Mouse (Mus musculus) lung, adult 2 months (tissue): Measurements from ENCODE around the gene Dnah14. TPM values are rescaled to one million over a fixed set of nuclear protein-coding genes. Genes with fewer than 3 reads are reported as not detected.

Experiments
- DNase-seq: peaks from one replicate; pipeline ENCODE4 v3.0.0; 2022
- H3K4me1 ChIP-seq: fragments of 200-500 bp; 2 replicates; pipeline ENCODE4 v1.6.1; 2011; ENCODE audit warnings: low read length; ENCODE audit not compliant: control insufficient read depth, insufficient read depth
- H3K4me3 ChIP-seq: fragments of 200-500 bp; replicated peaks from 2 replicates; pipeline ENCODE3; 2011; ENCODE audit warnings: low read depth, mild to moderate bottlenecking, control low read depth, low read length; ENCODE audit errors: extremely low read depth
- CTCF ChIP-seq: fragments of 200-500 bp; IDR thresholded peaks from 2 replicates; pipeline ENCODE4 v1.5.1; 2011; ENCODE audit warnings: mild to moderate bottlenecking, low read length, control low read depth; ENCODE audit not compliant: insufficient read depth
- POLR2A ChIP-seq: fragments of 200-500 bp; IDR thresholded peaks from 2 replicates; pipeline ENCODE4 v1.6.1; 2011; ENCODE audit warnings: low read depth, mild to moderate bottlenecking, control low read depth, low read length, borderline replicate concordance; ENCODE audit errors: extremely low read depth
- WGBS: fragments of 180-500 bp; shearing (Covaris S2); methylation state at CpG from one replicate; pipeline ENCODE4 v1.1.7; 2018; 5-methylcytosine and 5-hydroxymethylcytosine counted together
- polyA plus RNA-seq: library from polyadenylated mRNA; depleted of rRNA; stranded (reverse); fragments of >200 nt; gene quantifications from 2 replicates; pipeline ENCODE4 v1.2.3, GENCODE M21; 2012

Gene Dnah14
- polyA plus RNA-seq, 1 experiment: 0.05 TPM

DNA sequence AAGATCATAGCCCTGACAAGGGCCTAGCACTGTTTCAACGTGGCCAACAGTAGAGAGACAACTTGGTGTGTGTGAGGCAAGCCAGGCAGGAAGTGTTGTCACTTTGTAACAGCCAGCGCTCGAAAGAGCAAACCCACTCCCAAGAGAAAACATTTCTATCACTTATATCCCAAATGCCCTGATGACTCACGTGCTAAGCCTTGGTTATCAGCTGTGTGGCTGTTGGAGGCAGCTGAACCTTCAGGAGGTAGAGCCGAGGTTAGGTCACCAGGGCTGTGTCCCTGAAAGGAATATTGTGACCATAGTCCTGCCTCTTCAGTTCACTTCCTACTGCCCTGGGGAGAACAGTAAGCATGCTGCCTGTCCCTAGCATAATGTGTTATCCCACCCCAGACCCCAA lies 25.5 kb upstream of the Dnah14 start:
- Histone ChIP-seq H3K4me3 (no peak overlapping the region), H3K4me1 (no peaks in the 10 kb centered on the region)
- TF ChIP-seq CTCF: no peak
- TF ChIP-seq POLR2A: no peak
- DNase-seq: no peak
- WGBS: 41% methylated on average over 5 of the region's 5 CpGs

DNA sequence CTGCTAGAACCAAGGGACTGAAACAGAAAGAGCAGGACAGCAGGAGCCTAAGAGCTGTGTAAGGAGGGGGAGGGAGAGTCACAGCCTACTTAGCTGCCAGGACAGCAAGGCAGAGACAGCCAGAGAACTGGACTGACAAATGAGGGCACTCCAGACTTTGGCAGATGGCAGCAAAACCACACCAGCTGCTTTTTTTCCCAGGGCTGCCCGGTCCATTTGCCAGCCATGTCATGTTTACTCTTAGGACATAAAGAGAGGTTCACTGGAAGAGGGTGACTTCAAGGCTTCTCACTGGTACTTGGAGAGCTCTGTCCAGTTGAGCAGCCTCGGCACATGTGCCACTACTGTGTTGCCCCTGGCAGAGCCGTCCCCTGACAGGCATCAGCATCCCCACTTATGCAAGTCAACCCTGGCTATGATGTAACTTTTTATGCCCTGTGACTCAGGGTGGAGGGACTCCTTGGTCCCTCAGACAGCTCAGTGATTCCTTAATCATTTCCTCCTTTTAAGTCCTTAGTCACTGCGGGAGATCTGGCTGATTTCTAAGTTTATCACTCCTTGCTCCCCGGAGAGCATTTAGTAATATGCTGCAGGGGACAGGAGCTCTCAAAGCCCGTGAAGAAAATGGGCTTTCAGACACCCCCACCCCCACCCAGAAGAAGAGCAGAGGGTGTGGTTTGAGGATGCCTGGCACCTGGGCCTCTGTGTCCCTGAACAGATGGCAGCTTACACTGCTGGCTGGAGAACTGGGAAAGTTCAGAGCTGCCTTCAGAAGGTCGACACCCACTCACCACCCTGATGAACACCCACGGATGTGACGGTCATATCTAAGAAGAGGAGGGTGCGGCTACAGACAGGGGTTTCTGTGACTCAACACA lies 23.6 kb upstream of the Dnah14 start:
- 32% methylated on average over 10 of the region's 10 CpGs for WGBS
- no peak for DNase-seq
- Histone ChIP-seq H3K4me1 (no peaks in the 10 kb centered on the region), H3K4me3 (no peak overlapping the region)
- no peak for TF ChIP-seq CTCF
- no peak for TF ChIP-seq POLR2A

DNA sequence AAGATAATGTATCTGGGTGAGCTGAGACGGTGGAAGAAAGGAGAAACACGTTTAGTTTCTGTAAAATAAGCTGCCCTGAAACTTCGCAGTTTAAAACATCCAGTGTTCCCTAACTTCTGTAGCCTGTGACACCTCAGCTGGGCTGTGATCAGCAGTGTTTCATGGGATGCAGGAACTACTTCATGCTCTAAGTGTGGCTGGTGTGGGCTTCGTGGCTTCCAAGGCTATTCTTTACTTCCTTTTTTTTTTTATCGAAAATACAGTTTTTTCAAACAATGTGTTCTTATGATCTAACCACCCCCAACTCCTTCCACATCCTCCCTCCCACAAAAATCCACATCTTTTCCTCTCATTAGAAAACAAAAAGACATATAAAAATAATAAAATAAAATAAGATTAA lies 20.9 kb upstream of the Dnah14 start:
- TF ChIP-seq POLR2A (no peak), CTCF (no peak)
- H3K4me1 ChIP-seq: no peaks in the 10 kb centered on the region
- DNase-seq: no peak
- WGBS: 57% methylated on average over 5 of the region's 5 CpGs
- H3K4me3 ChIP-seq: no peak overlapping the region

DNA sequence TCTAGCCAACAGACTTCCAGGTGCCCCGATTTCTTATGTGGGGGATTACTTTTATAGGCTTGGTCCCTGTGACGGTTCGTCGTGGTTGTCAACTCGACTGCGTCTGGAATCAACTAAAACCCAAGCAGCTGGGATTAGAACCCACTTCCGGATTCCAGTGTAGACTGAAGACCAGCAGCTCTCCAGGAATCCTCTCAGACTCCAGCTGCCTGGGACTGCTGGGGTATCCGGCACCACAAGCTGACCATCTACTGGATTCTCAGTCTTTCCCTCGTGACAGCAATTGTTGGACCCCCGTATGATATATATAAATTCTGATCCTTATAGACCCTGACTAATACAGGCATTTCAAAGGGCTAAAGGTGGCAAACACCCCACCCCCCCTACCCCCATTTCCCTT lies 16.7 kb upstream of the Dnah14 start:
- no peak overlapping the region for H3K4me3 ChIP-seq
- no peak for DNase-seq
- no peaks in the 10 kb centered on the region for H3K4me1 ChIP-seq
- 79% methylated on average over 10 of the region's 10 CpGs for WGBS
- TF ChIP-seq POLR2A (no peak), CTCF (no peak)

DNA sequence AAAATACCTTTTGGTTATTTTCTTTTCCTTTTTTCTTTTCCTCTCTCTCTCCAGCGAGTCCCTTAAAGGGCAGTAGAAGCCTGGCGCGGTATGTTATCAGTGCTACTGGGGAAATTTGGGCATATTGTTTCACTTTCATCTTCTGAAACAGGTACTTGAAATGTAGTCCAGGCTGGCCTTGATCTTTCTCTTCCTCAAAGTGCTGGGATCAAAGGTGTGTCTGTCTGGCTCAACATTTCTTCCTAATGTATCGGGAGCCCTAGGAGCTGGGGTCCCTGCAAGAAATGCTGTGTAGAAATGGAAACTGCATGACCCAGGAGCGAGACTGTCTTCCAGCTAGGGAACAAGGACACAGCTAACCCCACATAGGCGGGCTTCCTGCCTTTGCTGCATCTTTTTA lies 16.0 kb upstream of the Dnah14 start:
- Histone ChIP-seq H3K4me1 (no peaks in the 10 kb centered on the region), H3K4me3 (no peak overlapping the region)
- DNase-seq: no peak
- no peak for TF ChIP-seq POLR2A
- TF ChIP-seq CTCF: no peak
- WGBS: 78% methylated on average over 6 of the region's 6 CpGs

DNA sequence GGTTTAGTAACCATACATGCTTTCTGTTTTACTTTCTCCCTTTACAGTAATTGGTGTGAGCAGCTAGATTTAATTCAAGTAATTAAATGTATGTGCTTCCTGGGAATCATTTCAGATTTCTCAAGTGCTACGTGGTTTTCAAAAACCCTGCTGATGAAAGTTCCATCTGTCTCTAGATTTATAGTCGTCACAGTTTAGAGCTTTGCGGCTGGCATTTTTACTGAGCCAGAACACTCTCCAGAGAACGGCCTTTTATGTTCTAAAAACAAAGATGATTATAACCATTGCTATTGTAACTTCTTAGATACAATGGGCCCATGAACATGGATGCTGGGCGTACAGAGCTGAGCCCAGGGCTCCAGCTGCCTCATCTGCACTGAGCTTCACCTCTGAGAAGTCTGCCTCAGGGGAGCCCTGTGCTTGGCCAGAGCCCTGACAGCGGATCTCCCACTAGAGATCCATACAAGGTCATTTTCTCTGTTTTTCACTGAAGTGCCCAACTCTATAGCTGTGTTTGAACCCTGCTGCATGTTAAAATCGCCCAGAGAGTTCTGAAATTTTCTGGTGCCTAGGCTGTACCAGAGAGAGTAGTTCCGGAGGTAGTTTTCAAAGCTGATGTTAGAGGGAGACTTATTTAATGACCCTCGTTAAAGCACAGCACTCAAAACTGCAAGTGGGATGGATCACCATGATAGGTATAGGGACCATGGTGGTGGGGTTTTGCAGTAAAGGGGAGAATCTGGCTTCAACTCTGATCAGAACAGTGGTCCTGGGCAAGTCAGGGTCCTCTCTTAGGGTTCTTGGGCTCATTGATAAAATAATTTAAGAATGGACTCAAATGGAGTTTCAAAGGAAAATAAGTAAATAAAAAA lies 15.2 kb upstream of the Dnah14 start:
- Histone ChIP-seq H3K4me1 (no peaks in the 10 kb centered on the region), H3K4me3 (no peak overlapping the region)
- WGBS: 75% methylated on average over 9 of the region's 9 CpGs
- DNase-seq: no peak
- TF ChIP-seq POLR2A (no peak), CTCF (no peak)

DNA sequence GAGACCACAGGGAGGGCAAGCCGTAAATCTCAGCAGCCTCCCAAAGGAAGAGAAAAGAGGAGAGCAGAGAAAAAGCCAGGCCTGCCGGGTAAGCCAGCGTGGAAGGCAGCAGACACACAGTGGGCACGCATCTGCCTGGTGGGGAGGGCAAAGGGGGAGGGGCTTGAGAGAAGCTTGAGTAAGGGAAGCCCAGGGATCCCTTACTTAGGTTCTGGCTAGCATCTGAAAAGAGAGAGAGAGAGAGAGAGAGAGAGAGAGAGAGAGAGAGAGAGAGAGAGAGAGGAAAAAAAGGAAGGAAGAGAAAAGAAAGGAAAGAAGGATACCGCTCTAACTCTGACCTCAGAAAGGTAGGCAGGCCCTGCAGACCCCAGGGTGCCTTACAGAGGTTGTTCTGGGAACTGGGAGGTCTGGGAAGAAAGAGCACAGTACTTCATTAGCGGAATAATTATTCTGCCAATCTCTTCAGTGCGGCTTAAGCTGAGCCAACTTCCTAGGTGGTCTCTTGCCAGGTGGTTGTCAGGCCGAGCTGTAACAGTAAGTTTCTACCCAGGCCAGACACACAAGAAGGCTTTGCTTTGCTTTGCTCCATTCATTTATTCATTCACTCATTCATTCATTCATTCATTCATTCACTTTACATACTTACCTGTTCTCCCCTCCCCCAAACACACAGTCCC lies 14.5 kb upstream of the Dnah14 start:
- DNase-seq: no peak
- Histone ChIP-seq H3K4me3 (no peak overlapping the region), H3K4me1 (no peaks in the 10 kb centered on the region)
- 52% methylated on average over 8 of the region's 8 CpGs for WGBS
- TF ChIP-seq CTCF: no peak
- no peak for TF ChIP-seq POLR2A

DNA sequence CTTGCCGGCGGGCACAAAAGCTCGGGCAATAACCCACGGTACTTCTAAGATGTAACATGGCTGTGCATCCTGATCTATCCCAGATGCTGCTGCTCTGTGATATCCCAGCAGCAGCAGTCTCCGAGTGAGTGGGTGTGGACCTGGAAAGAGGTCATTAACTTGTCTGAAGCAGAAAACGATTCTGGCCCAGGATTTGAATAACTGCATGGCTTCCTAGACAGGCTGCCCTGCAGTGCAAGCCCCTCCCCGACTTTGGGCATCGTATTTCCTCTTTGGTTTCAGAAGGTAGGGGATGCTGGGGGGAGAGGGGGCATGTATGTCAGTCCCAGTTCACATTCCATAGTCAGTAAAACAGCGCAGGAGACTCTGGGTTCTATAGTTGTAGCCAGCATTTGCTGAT lies 6.9 kb upstream of the Dnah14 start:
- no peak for TF ChIP-seq CTCF
- TF ChIP-seq POLR2A: no peak
- H3K4me3 ChIP-seq: no peak overlapping the region
- H3K4me1 ChIP-seq: no peaks in the 10 kb centered on the region
- WGBS: 67% methylated on average over 9 of the region's 9 CpGs
- no peak for DNase-seq

DNA sequence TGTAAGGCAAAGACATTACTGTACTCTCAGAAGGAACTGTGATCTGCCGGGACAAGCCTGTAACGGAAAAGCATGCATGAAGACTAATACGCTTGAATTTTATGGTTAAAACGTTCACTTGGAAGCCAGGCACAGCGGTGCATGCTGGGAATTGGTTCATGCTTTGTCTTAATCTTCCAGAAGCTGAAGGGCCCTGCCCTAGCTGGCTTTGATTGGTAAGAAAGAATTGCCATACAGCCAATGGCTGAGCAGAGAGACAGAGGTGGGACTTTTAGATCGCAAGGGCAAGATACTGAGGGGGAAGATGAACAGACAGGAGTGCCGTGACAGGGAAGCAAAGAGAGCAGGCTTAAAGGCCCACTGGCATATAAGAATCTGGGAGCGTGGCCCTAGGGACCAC lies 6.8 kb downstream of the Dnah14 start:
- no peak overlapping the region for H3K4me3 ChIP-seq
- WGBS: 63% methylated on average over 8 of the region's 8 CpGs
- DNase-seq: no peak
- no peak for TF ChIP-seq POLR2A
- TF ChIP-seq CTCF: no peak
- H3K4me1 ChIP-seq: no peaks in the 10 kb centered on the region

DNA sequence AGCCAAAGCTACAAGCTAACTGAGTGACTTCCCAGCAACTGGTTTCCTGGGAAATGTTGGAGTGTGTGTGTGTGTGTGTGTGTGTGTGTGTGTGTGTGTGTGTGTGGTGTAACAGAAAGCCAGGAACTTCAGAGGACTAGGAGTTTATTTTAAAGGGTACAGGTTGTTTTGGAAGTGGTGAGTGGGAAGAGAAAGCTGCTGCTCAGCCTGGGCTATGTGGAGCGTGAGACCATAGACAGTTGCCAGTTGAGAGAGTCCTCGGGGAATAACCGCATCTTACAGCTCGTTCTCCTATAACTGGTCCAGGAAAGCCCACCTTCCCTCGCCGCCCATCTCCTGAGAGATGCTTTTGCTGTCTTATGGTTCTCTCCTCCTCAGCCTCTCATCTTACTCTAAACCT lies 12.8 kb downstream of the Dnah14 start:
- no peak for DNase-seq
- Histone ChIP-seq H3K4me1 (no peaks in the 10 kb centered on the region), H3K4me3 (no peak overlapping the region)
- WGBS: 65% methylated on average over 6 of the region's 6 CpGs
- no peak for TF ChIP-seq POLR2A
- no peak for TF ChIP-seq CTCF
